Mouse (Mus musculus): ENCODE results near the gene Gopc.
"Not testable (repeated sequence)": the region's sequence is repeated elsewhere in the genome, so short reads cannot be mapped to it uniquely, and the experiment has no call there.

The Gopc gene

GRCm38 (mm10) chr10:52298568-52298967 lies 83.4 kb downstream of the Gopc start:
- not testable (repeated sequence) for DNase-seq (ENCODE audit: low spot score in 2 of 2)

DNA sequence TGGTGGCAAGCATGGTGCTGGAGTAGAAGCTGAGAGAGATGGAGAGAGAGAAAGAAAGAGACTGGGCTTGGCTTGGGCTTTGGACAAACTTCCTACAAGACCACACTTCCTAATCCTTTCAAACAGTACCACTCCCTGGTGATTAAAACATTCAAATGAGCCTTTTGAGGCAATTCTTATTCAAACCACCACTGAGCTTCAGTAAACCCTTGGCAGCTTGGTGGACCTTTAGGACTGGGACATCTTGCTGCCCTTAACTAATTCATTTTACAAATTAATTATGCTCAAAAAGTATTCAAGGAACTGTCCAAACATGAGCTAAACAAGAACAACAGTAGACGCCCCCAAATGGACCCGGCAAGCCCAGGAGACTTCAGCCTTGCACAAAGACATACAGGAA lies 86.0 kb downstream of the Gopc start:
- no peak for DNase-seq (ENCODE audit: low spot score in 2 of 2)

- no peak for DNase-seq (ENCODE audit: low spot score in 2 of 2)
Measured at GRCm38 (mm10) chr10:52293921-52294577, 87.9 kb downstream of the Gopc start.

DNA sequence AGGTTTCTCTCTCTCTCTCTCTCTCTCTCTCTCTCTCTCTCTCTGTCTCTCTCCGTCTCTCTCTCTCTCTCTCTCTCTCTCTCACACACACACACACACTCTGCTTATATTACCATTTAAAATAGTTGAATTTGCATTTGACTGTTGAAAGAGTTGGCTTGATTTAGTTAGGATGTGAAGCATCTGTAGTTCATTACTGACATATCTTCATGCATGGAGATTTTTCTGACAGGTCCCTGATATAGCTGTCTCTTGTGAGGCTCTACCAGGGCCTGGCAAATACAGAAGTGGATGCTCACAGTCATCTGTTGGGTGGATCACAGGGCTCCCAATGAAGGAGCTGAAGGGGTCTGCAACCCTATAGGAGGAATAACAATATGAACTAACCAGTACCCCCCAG lies 89.5 kb downstream of the Gopc start:
- DNase-seq (ENCODE audit: low spot score in 2 of 2): not testable (repeated sequence)

GRCm38 (mm10) chr10:52289261-52289660 lies 92.7 kb downstream of the Gopc start:
- no peak for DNase-seq (ENCODE audit: low spot score in 2 of 2)

- DNase-seq (ENCODE audit: low spot score in 2 of 2): no peak
Measured at GRCm38 (mm10) chr10:52287852-52288533, 93.9 kb downstream of the Gopc start.

Measured in urinary bladder, postnatal 4 days (tissue).